Mouse (Mus musculus): ENCODE measurements around the gene Ldha.

DNA sequence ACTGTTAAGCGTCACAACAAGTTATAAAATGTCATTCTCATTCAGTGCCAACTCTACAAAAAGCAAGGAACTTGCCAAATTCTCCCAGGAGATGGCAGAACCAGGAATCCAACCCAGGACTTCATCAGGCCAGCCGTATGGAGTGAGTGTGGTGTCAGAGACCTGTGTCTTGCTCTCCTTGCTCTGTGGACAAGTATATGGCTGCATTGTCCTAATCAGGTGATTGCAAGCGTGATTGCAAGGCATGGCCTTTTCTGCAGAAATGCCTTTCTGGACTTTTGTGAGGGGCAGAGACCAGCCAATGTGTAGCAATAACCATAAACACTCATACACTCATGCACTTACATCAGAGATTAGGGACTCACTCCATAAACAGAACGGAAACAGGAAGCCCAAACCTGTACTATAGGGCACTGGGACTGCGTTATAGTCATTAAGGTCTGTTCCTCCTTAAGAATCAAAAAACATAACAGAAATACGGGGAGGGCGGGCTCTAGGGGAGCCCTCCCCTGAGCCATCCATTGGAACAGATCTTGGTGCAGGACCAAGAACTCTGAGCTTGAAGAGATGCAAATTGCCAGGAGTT lies 7.5 kb upstream of the Ldha start:
- no peak for TF ChIP-seq POLR2A (IDR thresholded peaks at IDR 0.05; ENCODE audit: borderline replicate concordance, extremely low read depth, insufficient read depth, insufficient read length, poor library complexity, severe bottlenecking)
- TF ChIP-seq CTCF (IDR thresholded peaks at IDR 0.05; ENCODE audit: borderline replicate concordance, extremely low read depth, insufficient read depth, insufficient read length): no peak
